Mouse (Mus musculus) liver, embryonic 15.5 days (tissue): ENCODE results near the gene Exosc10. TPM values are rescaled to one million over a fixed set of nuclear protein-coding genes. Genes with fewer than 3 reads are reported as not detected.

Experiments used
- ATAC-seq: fragments of 200-750 bp; cut with Nextera tagmentation; 2 replicates; pipeline ENCODE4 v1.8.0; 2017; ENCODE audit warnings: moderate number of reproducible peaks, mild to moderate bottlenecking, moderate library complexity; ENCODE audit not compliant: insufficient read depth
- H3K27ac ChIP-seq: fragments of 300-500 bp; sonication (generic); replicated peaks from 2 replicates; pipeline ENCODE4 v1.5.1; 2015; ENCODE audit warnings: mild to moderate bottlenecking, inconsistent platforms
- H3K27me3 ChIP-seq: fragments of 300-500 bp; sonication (generic); 2 replicates; pipeline ENCODE4 v1.6.1; 2015; ENCODE audit warnings: mild to moderate bottlenecking, inconsistent platforms
- H3K36me3 ChIP-seq: fragments of 300-500 bp; sonication (generic); replicated peaks from 2 replicates; pipeline ENCODE4 v1.6.1; 2015; ENCODE audit warnings: moderate library complexity, mild to moderate bottlenecking, inconsistent platforms
- H3K4me1 ChIP-seq: fragments of 300-500 bp; sonication (generic); replicated peaks from 2 replicates; pipeline ENCODE4 v1.6.1; 2015; ENCODE audit warnings: inconsistent platforms
- H3K4me2 ChIP-seq: fragments of 300-500 bp; sonication (generic); 2 replicates; pipeline ENCODE4 v1.6.1; 2015; ENCODE audit warnings: moderate library complexity, mild to moderate bottlenecking, inconsistent platforms
- H3K4me3 ChIP-seq: fragments of 300-500 bp; sonication (generic); replicated peaks from 2 replicates; pipeline ENCODE4 v1.5.1; 2015; ENCODE audit warnings: mild to moderate bottlenecking, inconsistent platforms
- H3K9ac ChIP-seq: fragments of 300-500 bp; sonication (generic); 2 replicates; pipeline ENCODE4 v1.6.1; 2015; ENCODE audit warnings: moderate library complexity, mild to moderate bottlenecking, inconsistent platforms
- H3K9me3 ChIP-seq: fragments of 300-500 bp; sonication (generic); replicated peaks from 2 replicates; pipeline ENCODE4 v1.6.1; 2016; ENCODE audit warnings: inconsistent platforms
- WGBS: fragments of 180-500 bp; shearing (Covaris S2); methylation state at CpG from one replicate; pipeline ENCODE4 v1.1.7; 2015; ENCODE audit warnings: mixed read lengths; ENCODE audit not compliant: insufficient replicate concordance; 5-methylcytosine and 5-hydroxymethylcytosine counted together
- polyA plus RNA-seq: library from polyadenylated mRNA; unstranded; fragments of >200 nt; fragmentation: Nextera tagmentation; extraction: Ambion mirVana; gene quantifications from 2 replicates; pipeline ENCODE4 v1.2.1, GENCODE M21; 2015

Gene Exosc10
- polyA plus RNA-seq, 1 experiment from 2014 or later = 31.9 TPM

DNA sequence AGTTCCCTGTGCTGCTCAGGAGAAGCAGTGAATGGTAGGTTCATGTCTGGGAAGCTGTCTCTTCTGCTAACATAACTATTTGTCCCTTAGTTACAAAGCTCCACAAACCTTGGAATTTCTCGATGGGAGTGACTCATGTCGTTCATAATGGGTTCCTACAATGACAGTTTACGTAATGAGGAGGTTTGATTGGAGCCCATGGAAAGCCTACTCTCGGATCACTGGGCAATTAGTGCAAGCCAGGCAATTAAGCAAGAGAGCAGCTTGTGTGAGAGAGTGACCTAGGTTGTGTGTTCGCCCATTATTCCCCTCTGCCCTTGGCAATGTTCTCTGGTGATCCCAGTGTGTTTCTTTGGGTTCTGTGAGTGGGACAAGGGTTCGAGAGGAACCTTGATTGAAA is 37.7 kb downstream of the Exosc10 start:
- Histone ChIP-seq H3K9me3 (no peaks in the 10 kb centered on the region), H3K4me1 (peaks cover 33% of the 10 kb centered on the region), H3K27me3 (no peaks in the 10 kb centered on the region), H3K4me2 (no peak overlapping the region), H3K27ac (no peak overlapping the region), H3K36me3 (peaks cover 56% of the 10 kb centered on the region), H3K9ac (no peak overlapping the region), H3K4me3 (no peak overlapping the region)
- no peak for ATAC-seq
- 68% methylated on average over 6 of the region's 6 CpGs for WGBS

DNA sequence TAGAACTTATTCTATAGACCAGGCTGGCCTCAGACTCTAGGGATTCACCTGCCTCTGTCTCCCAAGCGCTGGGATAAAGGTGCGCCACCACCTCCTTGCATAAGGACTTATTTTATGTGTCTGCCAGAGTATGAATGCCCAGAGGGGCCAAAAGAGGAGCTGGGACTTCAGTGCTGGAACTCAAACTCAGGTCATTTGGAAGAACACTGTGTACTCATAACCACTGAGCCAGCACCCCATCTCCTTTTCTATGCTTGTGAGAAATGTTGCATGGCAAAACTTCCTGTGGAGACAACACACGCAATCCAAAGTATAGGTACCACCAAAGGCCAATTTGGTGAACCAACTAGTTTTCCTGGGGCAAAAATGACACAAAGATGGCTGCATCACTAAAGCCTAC is 38.5 kb downstream of the Exosc10 start:
- H3K4me1 ChIP-seq = peaks cover 30% of the 10 kb centered on the region
- H3K9ac ChIP-seq = no peak overlapping the region
- no peak overlapping the region for H3K4me2 ChIP-seq
- no peak overlapping the region for H3K4me3 ChIP-seq
- no peak overlapping the region for H3K27ac ChIP-seq
- peaks cover 56% of the 10 kb centered on the region for H3K36me3 ChIP-seq
- ATAC-seq = no peak
- no peaks in the 10 kb centered on the region for H3K27me3 ChIP-seq
- H3K9me3 ChIP-seq = no peaks in the 10 kb centered on the region
- 86% methylated on average over 3 of the region's 3 CpGs for WGBS

DNA sequence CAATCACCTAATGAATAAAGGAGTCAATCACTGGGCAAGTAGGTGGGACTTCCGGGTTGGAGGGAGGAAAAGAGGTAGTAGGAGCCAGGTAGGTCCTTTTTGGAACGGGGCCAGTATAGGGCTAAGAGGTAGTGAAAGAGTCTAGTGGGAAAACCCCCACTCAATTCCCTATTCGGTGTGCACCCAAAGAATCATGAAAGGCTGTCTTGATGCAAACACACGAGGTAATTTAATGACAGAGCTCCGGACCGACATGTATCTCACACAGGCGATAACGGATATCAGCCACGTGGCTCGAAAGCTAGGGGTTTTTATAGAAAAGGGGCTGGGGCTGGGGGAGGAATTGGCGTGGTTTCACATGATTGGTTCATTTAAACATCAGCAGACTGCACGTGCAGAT is 40.6 kb downstream of the Exosc10 start:
- no peak overlapping the region for H3K4me2 ChIP-seq
- no peak for ATAC-seq
- peaks cover 49% of the 10 kb centered on the region for H3K36me3 ChIP-seq
- WGBS = 83% methylated on average over 12 of the region's 12 CpGs
- H3K27me3 ChIP-seq = no peaks in the 10 kb centered on the region
- H3K9me3 ChIP-seq = no peaks in the 10 kb centered on the region
- no peak overlapping the region for H3K27ac ChIP-seq
- peaks cover 18% of the 10 kb centered on the region for H3K4me1 ChIP-seq
- no peak overlapping the region for H3K9ac ChIP-seq
- no peak overlapping the region for H3K4me3 ChIP-seq

DNA sequence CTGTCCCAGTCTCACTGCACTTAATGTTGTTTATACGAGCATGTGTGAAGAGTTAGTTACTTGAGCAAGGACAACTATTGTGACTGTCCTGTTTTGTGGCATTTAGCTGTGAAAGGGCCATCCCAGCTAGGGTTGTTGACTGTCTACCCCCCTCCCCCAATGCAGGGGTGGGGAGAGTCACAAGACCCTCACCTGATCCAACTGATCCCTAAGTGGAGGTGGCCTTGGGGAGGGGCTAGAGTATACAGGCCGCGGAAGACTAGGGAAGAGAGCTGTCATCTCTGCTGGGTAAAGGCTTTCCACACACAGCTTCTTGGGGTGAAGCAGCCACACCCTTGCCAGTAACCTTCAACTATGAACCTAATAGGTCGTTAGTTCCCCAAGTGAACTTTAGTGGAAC is 42.1 kb downstream of the Exosc10 start:
- 74% methylated on average over 4 of the region's 4 CpGs for WGBS
- no peak for ATAC-seq
- H3K9ac ChIP-seq = no peak overlapping the region
- H3K9me3 ChIP-seq = no peaks in the 10 kb centered on the region
- H3K27ac ChIP-seq = no peak overlapping the region
- no peak overlapping the region for H3K4me3 ChIP-seq
- no peak overlapping the region for H3K4me2 ChIP-seq
- no peaks in the 10 kb centered on the region for H3K27me3 ChIP-seq
- peaks cover 25% of the 10 kb centered on the region for H3K4me1 ChIP-seq
- peaks cover 34% of the 10 kb centered on the region for H3K36me3 ChIP-seq

GRCm38 (mm10) chr4:148601871-148602270 is 43.6 kb downstream of the Exosc10 start:
- Histone ChIP-seq H3K4me2 (no peak overlapping the region), H3K27me3 (no peaks in the 10 kb centered on the region), H3K4me3 (no peak overlapping the region), H3K9me3 (no peaks in the 10 kb centered on the region), H3K9ac (no peak overlapping the region), H3K27ac (0 out of 2 replicates have a peak overlapping the region, but pooled peaks have one; percentile 35), H3K4me1 (peaks cover 25% of the 10 kb centered on the region), H3K36me3 (peaks cover 25% of the 10 kb centered on the region)
- WGBS = 40% methylated on average over 4 of the region's 4 CpGs
- ATAC-seq = no peak

DNA sequence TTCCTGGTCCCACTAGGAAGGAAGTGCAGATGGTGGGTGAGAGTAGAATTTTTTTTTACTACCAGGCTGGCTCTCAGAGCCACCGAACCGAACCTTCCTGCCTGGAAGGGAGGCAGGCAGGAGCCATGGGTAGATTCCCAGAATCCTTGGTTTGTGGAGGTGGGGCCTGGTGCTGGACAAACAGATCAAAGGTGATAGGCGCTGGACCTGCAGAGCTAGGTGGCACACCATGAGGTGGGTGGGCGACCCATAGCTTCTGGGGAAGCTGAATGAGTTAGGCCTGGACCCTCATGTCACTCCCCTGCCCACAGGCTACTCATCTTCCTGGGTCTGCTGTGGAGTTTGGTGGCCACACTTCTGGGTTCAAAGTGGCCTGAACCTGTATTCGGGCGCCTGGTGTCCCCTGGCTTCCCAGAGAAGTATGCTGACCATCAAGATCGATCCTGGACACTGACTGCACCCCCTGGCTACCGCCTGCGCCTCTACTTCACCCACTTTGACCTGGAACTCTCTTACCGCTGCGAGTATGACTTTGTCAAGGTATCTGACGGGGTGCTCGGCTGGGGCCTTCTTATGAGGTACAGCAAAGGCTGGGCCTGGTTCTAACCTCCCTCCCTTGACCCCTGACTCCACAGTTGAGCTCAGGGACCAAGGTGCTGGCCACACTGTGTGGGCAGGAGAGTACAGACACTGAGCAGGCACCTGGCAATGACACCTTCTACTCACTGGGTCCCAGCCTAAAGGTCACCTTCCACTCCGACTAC is 44.3 kb downstream of the Exosc10 start, which contains the start of gene Masp2:
Masp2 (plus strand) TSS at position 198 of the 764 bp plus-strand sequence.
- no peaks in the 10 kb centered on the region for H3K27me3 ChIP-seq
- H3K27ac ChIP-seq = 0 out of 2 replicates have a peak within 1 kb of the TSS, but pooled peaks have one; percentile 35
- H3K4me2 ChIP-seq = peak within 1 kb of the TSS; percentile 49
- peaks cover 25% of the 10 kb centered on the region for H3K4me1 ChIP-seq
- H3K9me3 ChIP-seq = no peaks in the 10 kb centered on the region
- peaks cover 24% of the 10 kb centered on the region for H3K36me3 ChIP-seq
- ATAC-seq = peak; percentile 31
- peak within 1 kb of the TSS; percentile 35 for H3K4me3 ChIP-seq
- H3K9ac ChIP-seq = no peak within 1 kb of the TSS
- 64% methylated on average over 14 of the region's 14 CpGs for WGBS

DNA sequence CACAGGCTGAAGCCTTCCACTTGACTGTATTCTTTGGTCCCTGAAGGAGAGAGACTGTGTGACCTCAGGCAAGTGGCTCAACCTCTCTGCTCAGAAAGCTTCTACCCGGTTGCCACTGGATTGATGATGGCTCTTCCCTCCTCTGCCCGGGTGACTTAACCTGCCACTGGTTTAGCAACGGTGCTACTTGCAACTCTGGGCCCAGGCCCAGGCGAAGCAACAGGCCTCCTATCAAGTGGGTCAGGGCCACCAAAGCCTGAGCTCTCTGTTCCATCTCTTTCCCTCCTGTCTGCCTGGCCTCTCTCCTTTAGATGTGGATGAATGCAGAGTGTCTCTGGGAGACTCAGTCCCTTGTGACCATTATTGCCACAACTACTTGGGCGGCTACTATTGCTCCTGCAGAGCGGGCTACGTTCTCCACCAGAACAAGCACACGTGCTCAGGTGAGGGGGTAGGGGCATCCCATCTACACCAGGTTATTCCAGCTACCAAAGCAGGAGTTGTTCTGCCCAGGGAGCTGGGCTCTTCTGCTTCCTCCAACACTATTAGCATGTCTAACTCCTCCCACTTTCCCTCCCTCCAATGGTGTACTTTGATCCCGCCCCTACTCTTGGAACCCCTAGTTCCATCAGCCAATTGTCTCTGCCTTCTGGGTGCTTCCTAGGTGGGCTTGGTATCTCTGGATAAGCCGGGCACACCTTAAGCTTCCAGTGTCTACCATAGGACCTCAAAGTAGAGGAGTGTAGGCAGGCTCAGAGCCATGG is 45.3 kb downstream of the Exosc10 start:
- no peak; the same call in 1 of the 2 replicates for ATAC-seq
- WGBS = 71% methylated on average over 10 of the region's 10 CpGs
- Histone ChIP-seq H3K4me2 (peak overlapping the region; percentile 49), H3K4me3 (peak overlapping the region; percentile 35), H3K36me3 (peaks cover 14% of the 10 kb centered on the region), H3K27ac (no peak overlapping the region), H3K27me3 (no peaks in the 10 kb centered on the region), H3K9ac (no peak overlapping the region), H3K4me1 (peaks cover 25% of the 10 kb centered on the region), H3K9me3 (no peaks in the 10 kb centered on the region)

- 58% methylated on average over 7 of the region's 7 CpGs for WGBS
- H3K4me1 ChIP-seq = peaks cover 28% of the 10 kb centered on the region
- no peak for ATAC-seq
- H3K9ac ChIP-seq = no peak overlapping the region
- H3K4me3 ChIP-seq = no peak overlapping the region
- no peaks in the 10 kb centered on the region for H3K27me3 ChIP-seq
- H3K4me2 ChIP-seq = 0 out of 2 replicates have a peak overlapping the region, but pooled peaks have one; percentile 49
- H3K36me3 ChIP-seq = 0 out of 2 replicates have a peak, but pooled peaks cover 10% of the 10 kb centered on the region
- no peak overlapping the region for H3K27ac ChIP-seq
- H3K9me3 ChIP-seq = no peaks in the 10 kb centered on the region
Observed at GRCm38 (mm10) chr4:148604141-148604540, 45.9 kb downstream of the Exosc10 start.

DNA sequence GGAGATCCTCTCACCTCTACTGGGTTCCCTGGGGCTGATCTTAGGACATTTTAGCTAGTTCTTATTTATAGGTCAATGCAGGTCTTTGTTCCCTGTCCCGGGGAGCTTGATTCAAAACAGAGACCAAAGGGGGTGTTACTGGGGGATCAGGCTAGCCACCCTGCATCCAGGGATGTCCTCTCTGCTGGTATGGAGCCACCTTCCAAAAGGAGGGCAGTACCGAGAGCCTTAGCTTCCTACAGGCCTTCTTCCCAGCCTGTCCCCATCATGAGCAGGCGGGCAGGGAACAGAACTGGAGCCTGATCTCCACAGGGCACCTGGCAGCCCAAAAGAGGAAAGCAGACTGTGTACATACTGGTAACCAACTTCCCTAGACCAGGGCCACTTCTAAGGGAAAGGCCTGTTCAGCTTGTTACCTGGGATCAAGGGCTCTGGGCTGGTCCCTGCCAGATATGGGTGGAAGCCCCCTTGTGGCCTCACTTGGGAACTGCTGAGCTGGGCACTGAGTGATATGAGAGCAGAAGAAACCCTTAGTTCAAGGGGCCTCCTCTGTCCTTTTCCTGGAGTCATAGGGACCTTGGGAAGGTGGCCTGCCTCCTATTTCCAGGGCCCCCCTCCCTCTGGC is 46.4 kb downstream of the Exosc10 start:
- Histone ChIP-seq H3K9me3 (no peaks in the 10 kb centered on the region), H3K27me3 (no peaks in the 10 kb centered on the region), H3K4me1 (peaks cover 29% of the 10 kb centered on the region), H3K4me2 (no peak overlapping the region), H3K4me3 (no peak overlapping the region), H3K9ac (no peak overlapping the region), H3K27ac (no peak overlapping the region), H3K36me3 (peaks cover 12% of the 10 kb centered on the region; the same call in 1 of the 2 replicates)
- no peak for ATAC-seq
- 72% methylated on average over 3 of the region's 3 CpGs for WGBS

- Histone ChIP-seq H3K9ac (no peak overlapping the region), H3K4me3 (no peak overlapping the region), H3K27ac (no peak overlapping the region), H3K36me3 (peaks cover 40% of the 10 kb centered on the region), H3K27me3 (no peaks in the 10 kb centered on the region), H3K9me3 (no peaks in the 10 kb centered on the region), H3K4me2 (no peak overlapping the region), H3K4me1 (peaks cover 14% of the 10 kb centered on the region; the same call in 1 of the 2 replicates)
- ATAC-seq = no peak
- 15% methylated on average over 5 of the region's 5 CpGs for WGBS
Observed at GRCm38 (mm10) chr4:148607758-148608157, 49.5 kb downstream of the Exosc10 start.

- no peak for ATAC-seq
- Histone ChIP-seq H3K9ac (no peak overlapping the region), H3K36me3 (peaks cover 59% of the 10 kb centered on the region), H3K9me3 (no peaks in the 10 kb centered on the region), H3K4me1 (peaks cover 7% of the 10 kb centered on the region; the same call in 1 of the 2 replicates), H3K4me3 (no peak overlapping the region), H3K27ac (no peak overlapping the region), H3K4me2 (no peak overlapping the region), H3K27me3 (no peaks in the 10 kb centered on the region)
- WGBS = 80% methylated on average over 5 of the region's 5 CpGs
Observed at GRCm38 (mm10) chr4:148609805-148610204, 51.6 kb downstream of the Exosc10 start.
